Mouse (Mus musculus) forelimb bud, embryonic 11.5 days (tissue): ENCODE data around the gene Lsamp.

ENCODE experiments used
- DNase-seq: peaks from one replicate; pipeline ENCODE4 v3.0.0-alpha.2; 2012; ENCODE audit warnings: low read depth, low spot score

Lsamp gene

DNA sequence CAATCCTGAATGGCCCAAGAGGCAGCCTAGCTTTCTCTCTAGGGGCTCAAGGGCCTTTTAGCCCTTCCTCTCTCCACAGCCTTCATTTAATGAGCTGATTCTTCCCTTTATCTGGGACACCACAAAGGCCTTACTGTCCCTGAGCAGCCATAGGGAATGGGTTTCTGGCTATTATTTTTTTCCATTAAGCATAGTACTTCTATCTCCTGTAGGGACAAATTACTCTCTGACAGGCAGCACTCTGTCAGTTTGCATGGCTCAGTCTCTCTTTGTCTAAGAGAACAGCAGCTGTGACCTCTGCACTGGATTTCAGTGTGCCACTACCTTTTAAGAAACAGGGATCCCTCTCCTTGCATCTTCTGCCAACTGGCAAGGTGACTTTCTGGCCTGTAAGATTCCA, 1251.7 kb downstream of the Lsamp start:
- DNase-seq = no peak

DNA sequence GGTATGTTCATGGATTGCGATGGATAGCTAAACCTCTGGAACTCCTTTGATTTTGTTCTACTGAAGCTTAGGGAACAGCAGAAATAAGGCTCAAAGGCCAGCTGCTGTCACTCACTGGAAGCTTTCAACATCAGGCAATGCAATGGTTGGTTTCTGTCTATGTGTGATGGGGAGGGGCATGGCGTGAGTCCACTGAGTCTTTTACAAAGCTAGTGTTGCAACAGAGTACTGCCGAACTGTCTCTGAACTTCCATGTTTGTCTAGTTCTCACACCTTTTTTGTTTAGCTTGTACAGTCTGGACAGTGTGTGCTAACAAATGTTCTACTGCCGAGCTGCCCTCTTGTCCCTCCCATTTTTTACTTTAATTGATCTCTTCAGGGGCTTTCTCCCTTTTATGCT, 1258.7 kb downstream of the Lsamp start:
- DNase-seq = no peak

DNA sequence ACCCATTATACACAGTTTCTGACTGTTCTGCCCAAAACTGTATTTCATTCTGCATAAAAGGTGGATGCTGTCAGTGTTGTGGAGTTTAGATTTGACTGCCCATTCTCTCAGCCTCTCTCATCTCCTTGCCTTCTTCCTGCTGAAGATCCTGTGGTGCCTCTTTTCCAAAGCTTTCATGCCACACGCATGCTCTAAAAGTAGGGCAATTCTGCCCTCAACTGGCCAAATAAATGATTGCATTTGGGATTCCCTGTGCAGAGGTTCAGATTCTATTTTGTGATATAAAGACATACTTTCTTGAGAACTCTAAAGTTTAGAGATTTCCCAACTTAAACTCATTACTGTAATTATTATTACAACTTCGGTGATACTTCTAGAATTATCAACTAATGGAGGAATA, 1260.5 kb downstream of the Lsamp start:
- peak; percentile 62 for DNase-seq

DNA sequence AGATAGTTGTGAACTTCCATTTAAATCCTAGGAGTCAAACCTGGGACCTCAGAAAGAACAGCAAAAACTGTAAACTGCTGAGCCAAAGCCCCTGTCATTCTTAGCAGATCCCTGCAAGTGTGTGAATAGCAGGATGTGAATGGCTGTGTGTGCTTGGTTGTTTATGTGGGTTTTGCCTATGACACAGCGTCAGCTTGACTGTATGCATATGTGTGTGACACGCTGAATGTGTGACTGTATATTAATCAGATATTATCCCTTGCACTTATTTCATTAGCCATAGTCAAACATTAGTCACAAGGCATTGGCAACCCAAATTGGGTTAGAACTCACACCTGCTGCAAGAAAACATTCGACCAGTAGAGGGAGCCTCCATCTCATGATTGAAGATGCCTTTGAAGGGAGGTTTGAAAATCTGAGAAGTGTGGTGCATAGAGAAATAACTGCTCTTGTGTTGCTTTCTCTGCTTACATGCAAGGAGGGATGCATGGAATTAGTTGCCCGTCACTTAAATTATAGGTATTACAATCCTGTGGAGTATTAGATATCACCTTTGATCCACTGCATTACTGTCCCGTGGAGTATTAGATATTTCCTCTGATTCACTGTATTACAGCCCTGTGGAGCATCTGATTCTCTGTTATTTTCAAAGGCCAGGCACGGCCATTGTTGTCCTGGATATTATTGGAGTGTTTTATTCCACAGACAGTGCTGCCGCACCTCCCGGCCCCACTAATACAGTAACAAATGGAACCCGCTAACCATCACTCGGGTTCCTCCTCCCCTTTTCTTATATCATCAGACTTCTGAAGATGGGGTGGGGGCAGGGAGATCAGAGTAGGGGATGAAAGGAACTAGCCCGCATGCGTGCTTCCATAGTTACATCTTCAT, 1274.2 kb downstream of the Lsamp start:
- peak; percentile 72 for DNase-seq

DNA sequence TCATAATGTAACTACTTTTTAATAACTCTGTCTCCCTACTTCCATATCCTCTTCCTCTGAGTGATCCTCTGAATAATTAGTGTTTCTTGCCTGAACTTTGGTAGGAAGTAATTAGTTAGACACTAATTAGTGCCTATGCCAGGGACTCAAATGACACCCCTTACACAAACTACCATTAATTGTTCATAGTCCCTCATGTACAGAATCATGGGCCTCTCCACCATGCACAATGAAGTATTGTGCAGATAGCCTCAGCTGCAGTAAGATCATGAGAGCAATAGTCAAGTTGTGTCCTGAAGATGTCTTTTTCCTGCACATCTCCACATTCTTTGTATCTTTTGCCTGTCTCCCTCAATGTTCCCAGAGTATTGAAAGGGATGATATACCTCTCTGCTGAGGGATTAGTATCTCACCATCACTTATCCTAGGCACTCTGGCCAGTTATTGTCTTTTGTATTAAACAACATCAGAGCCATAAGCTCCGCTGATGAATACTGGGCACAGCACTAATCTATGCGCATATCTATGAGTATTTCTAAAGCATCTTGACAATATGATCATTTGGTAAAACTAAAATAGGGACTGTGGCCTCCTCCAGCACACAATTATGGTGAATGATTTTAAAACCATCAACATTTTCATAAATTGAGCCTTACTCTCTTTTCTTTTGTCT, 1292.0 kb downstream of the Lsamp start:
- no peak for DNase-seq

DNA sequence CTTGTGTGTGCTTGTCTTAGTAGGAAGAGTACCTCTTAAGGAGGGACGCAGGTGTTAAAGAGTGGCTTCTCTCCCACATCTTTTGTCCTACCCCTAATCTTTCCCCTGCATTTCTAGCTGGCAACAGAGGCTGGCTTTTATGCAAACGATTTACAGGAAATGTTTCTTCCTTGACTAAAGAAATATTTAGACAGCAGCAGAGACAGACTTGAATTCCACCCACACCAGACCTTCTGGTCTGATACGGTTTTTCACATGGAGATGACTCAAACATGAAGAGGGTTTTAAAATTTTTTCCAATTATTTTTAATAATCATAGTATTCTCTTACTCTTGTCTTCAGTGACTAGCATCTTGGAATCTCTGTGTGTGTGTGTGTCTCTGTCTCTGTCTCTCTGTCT, 1333.8 kb downstream of the Lsamp start:
- DNase-seq = no peak

DNA sequence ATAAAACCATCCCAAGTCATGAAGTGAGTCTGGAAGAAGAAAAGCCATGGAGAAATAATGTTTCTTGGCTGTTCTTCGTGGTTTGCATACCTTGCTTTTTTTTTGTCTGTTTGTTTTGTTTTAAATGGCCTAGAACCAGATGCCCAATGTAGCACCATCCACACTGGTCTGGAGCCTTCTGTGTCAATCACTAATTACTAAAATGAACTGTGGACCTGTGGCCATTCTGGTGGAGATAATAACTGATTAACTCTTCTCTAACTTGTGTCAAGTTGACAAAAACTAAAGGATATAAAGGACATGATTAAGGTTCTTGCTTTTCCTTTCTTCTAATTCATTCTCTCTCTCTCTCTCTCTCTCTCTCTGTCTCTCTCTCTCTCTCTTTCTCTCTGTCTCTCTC, 1359.3 kb downstream of the Lsamp start:
- DNase-seq = no peak

DNA sequence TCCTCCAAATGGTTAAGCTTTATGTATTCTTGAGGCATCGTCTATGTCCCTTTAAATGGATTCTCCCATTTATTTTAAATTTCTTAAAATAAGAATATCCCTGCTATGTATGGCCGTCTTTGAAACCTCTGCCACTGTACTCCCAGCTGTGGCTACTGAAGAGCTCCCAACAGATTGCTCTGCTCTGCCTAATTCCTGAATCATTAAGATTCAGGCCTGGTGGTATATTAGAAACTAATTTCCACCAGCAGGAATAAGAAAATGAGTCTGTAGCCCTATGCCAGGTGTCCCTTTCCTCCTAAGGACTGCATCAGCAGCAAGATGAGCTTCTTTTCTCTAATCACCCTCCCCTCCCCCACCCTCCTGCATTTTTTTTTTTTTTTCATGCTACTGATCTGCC, 1381.0 kb downstream of the Lsamp start:
- DNase-seq = no peak

DNA sequence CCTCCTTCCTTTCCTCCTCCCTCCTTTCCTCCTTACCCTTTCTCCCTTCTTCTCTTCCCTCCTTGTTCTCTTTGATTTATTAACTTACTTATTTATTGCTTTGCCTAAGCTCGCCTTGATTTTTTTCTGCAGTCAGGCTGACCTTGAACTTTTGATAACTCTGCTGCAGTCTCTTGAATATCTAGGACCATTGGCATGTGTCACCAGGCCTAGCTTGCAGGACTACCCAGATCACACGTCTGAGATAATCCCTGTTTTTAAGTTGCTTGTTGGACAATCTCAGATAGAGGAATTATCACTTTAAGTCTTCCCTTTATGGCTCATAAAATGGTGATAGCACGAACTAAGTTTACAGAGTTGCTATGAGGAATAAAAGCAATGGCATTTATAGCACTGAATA, 1399.5 kb downstream of the Lsamp start:
- no peak for DNase-seq

DNA sequence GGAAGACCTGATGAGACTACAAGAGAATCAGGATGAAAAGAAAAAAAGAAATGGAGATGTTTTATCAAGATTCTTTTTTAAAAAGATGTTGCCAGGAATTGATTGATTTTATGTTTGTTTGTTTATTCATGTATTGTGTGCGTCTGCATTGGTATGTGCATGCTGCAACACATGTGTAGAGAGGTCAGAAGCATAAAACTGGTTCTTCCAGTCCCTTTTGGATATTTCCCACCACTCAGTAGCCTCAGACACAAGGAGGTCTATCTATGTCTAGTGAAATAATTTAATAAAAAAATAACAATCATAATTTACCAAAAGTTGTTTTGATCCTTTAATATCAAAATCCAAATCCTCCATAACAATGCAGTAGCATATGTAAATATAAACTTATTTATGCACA, 1400.1 kb downstream of the Lsamp start:
- DNase-seq = no peak

DNA sequence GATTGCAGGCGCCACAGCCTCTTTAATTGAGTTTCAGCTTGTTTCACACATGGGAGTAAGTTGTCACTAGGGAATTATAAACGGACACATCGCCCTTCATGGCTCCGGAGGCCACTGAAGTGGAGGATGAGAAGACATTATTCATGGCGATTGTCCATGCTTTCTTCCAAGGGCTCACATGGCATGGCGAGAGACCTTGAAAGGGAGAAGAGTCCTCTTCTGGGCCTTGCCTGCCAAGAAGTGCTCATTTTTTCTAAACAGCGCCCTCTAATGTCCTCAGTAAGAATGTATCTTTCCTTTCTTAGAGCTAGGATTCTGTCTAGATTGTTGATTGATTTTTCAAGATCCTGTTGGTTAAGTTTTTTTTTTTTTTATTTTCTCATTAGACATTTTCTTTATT, 1424.7 kb downstream of the Lsamp start:
- DNase-seq = no peak

DNA sequence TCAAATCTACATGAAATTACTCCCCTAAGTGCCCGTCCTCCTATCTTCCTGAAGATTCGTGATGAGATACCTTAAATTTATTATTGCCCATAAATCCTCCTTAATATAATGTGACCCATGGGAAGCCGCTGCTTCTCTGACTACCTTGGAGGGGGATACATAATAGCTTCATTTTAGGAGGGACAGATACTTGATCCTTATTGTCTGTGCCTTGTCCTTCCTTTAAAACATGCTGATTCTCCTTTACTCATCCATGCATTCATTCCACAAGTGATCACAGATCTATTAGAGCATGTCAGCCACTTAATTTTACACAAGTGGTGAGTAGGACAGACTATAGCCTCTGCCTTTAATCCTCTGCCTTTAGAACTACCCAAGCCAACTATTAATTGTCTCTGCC, 1426.5 kb downstream of the Lsamp start:
- DNase-seq = no peak

DNA sequence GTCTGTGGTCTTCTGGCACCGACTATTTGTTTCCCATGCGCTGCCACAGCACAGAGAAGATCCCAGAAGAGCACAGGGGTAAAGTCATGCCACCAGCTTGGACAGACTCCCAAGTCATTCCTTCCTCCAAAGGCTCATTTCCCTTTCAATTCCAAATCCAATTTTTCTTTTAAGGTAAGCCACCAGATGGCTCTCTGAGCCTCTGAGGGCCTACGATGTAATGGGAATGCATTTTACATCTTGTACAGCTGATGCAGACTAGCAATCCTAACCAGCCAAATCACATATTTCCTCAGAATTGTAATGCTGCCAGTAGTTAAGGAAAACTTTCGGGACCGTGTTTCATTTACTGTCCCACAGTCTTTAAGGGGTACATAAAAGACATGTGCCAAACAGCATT, 1433.2 kb downstream of the Lsamp start:
- DNase-seq = no peak

DNA sequence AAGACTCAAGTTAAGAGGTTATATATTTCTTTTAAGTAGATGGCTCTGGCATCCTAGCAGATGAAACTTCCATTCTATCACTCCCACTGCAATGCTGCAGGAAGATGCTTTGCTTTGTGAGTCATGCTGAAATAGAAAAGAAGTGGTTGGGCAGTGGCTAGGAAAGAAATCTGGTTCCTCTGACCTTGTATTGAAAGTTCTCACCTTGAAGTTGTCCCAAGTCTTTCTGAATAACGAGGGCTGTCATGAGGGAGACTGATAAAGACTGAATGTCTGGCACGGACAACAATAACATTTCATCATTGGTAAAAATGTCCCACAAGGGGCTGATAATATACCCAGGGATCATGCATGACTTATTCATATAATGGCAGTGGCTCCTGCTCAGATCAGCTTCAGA, 1483.2 kb downstream of the Lsamp start:
- no peak for DNase-seq

DNA sequence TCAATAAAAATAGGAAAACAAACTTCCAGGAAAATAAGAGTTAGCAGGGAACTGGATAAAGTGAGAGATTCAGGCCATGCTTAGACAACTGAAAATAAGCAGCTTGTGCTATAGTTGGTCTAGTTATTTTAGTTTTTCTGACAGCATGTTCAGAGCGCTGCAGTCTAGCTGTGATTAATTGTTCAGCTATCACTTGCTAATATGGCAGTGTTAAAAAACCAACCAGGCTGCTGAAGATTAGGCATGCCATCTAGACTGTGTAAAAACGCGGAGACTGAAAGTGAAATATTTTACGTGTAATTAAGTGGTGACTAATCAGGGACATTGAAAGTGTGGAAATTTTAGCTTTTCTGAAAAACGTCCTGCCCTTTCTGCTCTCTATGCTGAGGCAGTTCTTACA, 1494.5 kb downstream of the Lsamp start:
- DNase-seq = no peak

DNA sequence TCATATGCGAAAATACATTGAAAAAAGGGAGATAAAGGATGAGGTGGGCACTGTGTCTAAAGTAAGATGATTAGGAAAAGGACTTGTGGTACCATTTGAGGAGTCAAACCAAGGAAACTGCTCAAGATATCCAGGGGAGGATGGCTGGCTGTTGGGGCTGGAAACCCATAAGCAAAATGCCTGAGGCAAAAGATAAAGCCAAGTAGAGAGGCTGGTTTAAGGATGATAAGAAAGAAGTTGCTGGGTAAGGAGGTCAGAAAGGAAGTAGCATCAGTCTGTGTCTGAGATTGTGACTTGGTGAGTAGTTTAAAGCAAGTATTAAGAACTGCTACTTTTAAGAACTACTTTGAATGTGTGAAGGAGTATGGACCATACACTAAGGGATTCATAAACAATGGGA, 1497.7 kb downstream of the Lsamp start:
- DNase-seq = no peak

DNA sequence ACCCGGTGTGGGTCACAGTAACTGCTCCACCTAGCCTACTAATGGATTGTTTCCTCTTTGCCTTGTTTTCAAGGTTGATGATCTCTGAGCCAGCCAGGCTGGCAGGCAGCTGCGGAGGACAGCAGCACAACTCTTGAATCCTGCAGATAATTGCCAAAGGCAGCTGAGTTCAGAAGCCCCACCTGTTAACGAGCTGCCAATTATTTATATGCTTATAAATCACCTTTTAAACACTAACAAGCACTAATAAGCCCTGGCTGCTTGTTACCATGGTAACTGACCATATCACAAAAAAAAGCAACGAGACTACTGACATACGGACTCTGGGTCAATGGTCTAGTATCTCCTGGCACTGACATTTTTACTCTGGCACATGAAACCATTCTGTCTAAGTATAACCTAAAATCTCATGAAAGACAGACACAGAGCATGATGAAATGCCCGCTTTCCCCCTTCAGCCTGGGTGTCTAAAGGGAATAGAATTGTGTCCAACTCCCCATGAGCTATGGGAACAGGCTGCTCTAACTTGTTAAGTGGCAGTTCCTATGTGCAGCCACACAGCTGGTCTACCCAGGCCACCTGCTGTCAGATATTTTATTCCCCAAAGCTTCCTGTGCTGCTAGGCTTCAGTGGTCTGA, 1526.9 kb downstream of the Lsamp start:
- peak; percentile 78 for DNase-seq

DNA sequence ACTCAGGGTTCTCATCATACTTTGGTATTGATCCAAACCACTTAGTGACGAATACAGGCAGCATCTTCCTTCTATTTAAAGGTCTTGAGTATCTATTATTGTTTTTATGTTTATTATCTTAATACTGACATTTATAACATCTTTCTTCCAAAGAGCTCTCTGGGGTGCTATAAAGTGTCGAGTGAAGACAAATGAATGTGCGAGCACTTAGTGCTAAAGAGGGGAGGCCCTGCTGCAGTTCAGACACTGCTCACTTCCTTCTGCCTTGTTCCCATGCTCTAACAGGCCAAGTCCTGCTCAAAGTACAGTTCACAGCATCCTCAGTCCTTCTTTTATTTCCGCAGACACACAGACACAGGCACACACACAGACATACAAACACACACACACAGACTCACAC, 1537.4 kb downstream of the Lsamp start:
- DNase-seq = no peak

DNA sequence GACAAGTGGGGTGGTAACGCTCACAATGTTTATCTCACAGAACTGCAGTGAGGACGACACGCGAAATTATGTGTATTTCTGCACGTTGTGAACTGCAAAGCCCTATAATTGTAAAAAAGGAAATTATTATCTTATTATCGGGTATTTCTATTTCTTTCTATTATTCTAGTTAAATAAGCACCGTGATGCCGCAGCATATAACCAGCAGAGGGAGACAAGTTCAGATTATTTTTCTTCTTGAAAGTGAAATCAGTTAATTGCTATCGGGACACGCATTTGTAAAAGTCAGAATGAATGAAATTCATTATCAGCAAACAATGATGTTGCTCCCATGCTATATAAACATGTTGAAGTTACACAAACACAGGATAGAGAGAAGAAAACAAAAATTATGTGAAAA, 1540.1 kb downstream of the Lsamp start:
- no peak for DNase-seq

DNA sequence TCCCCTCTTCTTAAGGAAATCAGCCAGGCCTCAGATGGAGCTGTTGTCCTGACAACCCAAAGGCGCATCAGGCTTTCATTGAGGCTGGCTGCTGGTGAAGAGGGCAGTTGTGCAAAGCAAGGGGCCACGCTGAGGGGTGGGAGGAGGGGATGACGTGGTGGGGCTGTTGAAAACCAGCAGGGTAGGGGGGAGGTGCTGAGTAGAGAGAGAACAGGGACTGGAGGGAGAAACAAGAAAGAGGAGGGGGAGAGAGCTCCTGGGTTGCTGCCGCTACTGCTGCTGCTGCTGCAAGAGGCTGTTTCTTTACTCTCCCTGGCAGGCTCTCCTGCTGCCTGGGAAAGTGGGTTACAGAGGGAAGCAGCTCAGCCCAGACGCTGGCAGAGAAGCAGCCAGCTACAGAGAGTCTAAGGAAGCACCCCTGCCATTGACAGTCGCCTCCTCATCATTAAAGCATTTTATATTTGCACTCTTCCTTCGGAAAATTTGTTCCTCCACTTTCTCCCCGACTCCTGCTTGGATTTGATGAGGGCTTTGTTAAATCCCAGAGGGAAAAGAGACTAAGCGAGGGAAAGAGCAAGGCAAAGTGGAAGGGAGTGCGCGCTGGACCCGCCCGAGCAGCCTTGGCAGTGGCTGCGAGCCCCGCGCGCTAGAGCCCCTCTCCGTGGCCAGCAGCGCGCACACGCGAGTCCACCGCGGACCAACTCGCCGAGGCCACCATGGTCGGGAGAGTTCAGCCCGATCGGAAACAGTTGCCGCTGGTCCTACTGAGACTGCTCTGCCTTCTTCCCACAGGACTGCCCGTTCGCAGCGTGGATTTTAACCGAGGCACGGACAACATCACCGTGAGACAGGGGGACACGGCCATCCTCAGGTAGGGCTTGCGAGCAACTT, 1548.7 kb downstream of the Lsamp start:
- peak; percentile 55 for DNase-seq

DNA sequence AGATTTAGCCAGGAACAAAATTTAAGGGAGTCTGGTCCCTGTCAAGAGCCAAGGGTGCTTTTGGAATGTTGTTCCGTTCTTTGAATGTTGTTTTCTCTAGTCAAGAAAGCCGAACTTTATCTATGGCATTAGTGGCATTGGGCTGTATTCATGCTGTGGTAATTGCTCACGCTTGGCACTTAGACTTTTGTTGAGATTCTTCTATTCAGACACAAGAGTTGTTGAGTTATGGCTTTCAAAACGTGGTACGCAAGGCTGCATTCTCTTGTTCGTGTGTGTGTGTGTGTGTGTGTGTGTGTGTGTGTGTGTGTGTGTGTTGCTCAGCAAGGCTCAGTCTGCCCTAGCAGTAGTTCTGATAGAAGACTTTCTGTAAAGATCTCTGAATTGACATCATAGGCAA, 1549.5 kb downstream of the Lsamp start:
- DNase-seq = no peak

DNA sequence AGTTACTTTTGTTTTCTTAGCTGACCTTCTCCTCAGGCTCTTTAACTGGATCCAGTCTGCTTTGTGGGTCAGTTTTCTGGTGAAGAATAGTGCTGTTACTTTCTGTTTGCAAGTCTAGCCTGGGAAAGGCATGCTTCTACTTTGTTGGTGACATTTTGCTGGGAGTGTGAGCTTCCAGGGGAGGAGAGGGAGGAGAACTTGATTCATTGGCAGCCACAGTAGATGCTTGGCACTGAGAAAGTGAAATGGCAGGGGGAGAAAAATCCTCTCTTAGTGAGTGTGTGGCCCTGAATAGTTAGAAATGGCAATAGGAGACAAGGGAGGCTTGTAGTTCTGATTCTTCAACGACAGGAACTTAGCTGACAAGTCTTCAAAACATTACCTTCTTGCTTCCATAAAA, 1551.6 kb downstream of the Lsamp start:
- no peak for DNase-seq
